Comparison of ENCODE assay signal across 16 mouse cellular contexts in genomic region chr3:142212821-142213220, GRCm38 (mm10). TPM values are rescaled to one million over a fixed set of nuclear protein-coding genes. Genes with fewer than 3 reads are reported as not detected.
"Had no signal": no experiment of that assay in that cellular context is flagged by ENCODE, and none has a peak within 500 bp of the region (broad histone marks: within the 10 kb centered on the region; RNA-seq: fewer than 3 reads in every experiment).

No protein-coding gene starts in this region.

- H3K9ac ChIP-seq: kidney, embryonic 15.5 days; liver, embryonic 13.5 days; midbrain, embryonic 13.5 days had no signal

- H3K27ac ChIP-seq: kidney, embryonic 15.5 days; left cerebral cortex, adult 2 months; liver, embryonic 13.5 days; macrophage; midbrain, embryonic 10.5 days; midbrain, embryonic 13.5 days had no signal

- ATAC-seq: midbrain, embryonic 13.5 days; midbrain, embryonic 16.5 days had no signal

- H3K4me2 ChIP-seq: kidney, embryonic 15.5 days; liver, embryonic 13.5 days; midbrain, embryonic 13.5 days had no signal

- H3K4me3 ChIP-seq: kidney, embryonic 15.5 days; left cerebral cortex, adult 2 months; liver, embryonic 13.5 days; midbrain, embryonic 10.5 days; midbrain, embryonic 13.5 days had no signal

- H3K36me3 ChIP-seq: kidney, embryonic 15.5 days; liver, embryonic 13.5 days; midbrain, embryonic 10.5 days; midbrain, embryonic 13.5 days had no signal

- DNase-seq: kidney, adult 8-10 months; kidney, postnatal 36 days; layer of hippocampus, postnatal 36 days; liver, embryonic 13.5 days; lung, adult 2 months; lung, postnatal 14 days; thymus, adult 18-20 months; thymus, postnatal 36 days had no signal

- H3K27me3 ChIP-seq: kidney, embryonic 15.5 days; liver, embryonic 13.5 days; midbrain, embryonic 13.5 days had no signal

- H3K4me1 ChIP-seq: liver, embryonic 13.5 days had no signal

- H3K9me3 ChIP-seq: kidney, embryonic 15.5 days; liver, embryonic 13.5 days; midbrain, embryonic 10.5 days; midbrain, embryonic 13.5 days had no signal

RNA-seq across cellular contexts. Expression of gene Bmpr1b, which starts 43.6 kb away (rescaled TPM):
- polyA plus RNA-seq: liver, adult 2 months; macrophage; small intestine, adult 2 months had no signal
